Mouse (Mus musculus) embryonic fibroblast, embryonic 13.5 days (primary cell): ENCODE results near the gene Rspry1.

Experiments used
- CTCF ChIP-seq: IDR thresholded peaks from 2 replicates; pipeline ENCODE4 v1.5.1; 2011; ENCODE audit warnings: mild to moderate bottlenecking, control low read depth, low read length, moderate library complexity, borderline replicate concordance; ENCODE audit not compliant: insufficient read depth
- POLR2A ChIP-seq: IDR thresholded peaks from 2 replicates; pipeline ENCODE4 v1.6.1; 2011; ENCODE audit warnings: low read depth, mild to moderate bottlenecking, control low read depth, low read length, moderate library complexity

GRCm38 (mm10) chr8:94649496-94649895 lies 47.8 kb downstream of the Rspry1 start:
- no peak for TF ChIP-seq CTCF
- TF ChIP-seq POLR2A = no peak
